Mouse (Mus musculus): ENCODE measurements around the gene Kcnh7. TPM values are rescaled to one million over a fixed set of nuclear protein-coding genes. Genes with fewer than 3 reads are reported as not detected.

Kcnh7 gene
- 10 to 100 TPM; 55.8 to 62.8 TPM for total RNA-seq (2021)

GRCm38 (mm10) chr2:63183563-63184545 lies at the start of gene Kcnh7:
Kcnh7 (minus strand) TSS chr2:63184287.
- DNase-seq = peak; percentile 41
- intact Hi-C loops (cut with DNase I) = loop anchor here (10.0 kb wide), 1 partner anchor 271 kb away; no protein-coding TSS in a partner anchor

GRCm38 (mm10) chr2:63207435-63207834 lies 23.3 kb upstream of the Kcnh7 start:
- intact Hi-C loops (cut with DNase I) = no loop called here
- peak; percentile 4 for DNase-seq

- intact Hi-C loops (cut with DNase I) = loop anchor here (10.0 kb wide), 1 partner anchor 269 kb away; no protein-coding TSS in a partner anchor
- DNase-seq = no peak
Observed at GRCm38 (mm10) chr2:63186014-63186413, 1.9 kb upstream of the Kcnh7 start.

GRCm38 (mm10) chr2:63184551-63185430 lies 704 bp upstream of the Kcnh7 start:
- no peak for DNase-seq
- intact Hi-C loops (cut with DNase I) = loop anchor here (10.0 kb wide), 1 partner anchor 270 kb away; no protein-coding TSS in a partner anchor

GRCm38 (mm10) chr2:63153701-63154100 lies 30.4 kb downstream of the Kcnh7 start:
- no peak for DNase-seq
- intact Hi-C loops (cut with DNase I) = no loop called here

- intact Hi-C loops (cut with DNase I) = no loop called here
- DNase-seq = no peak
Observed at GRCm38 (mm10) chr2:63127762-63128516, 56.1 kb downstream of the Kcnh7 start.

- intact Hi-C loops (cut with DNase I) = no loop called here
- DNase-seq = no peak
Observed at GRCm38 (mm10) chr2:63120316-63120715, 63.8 kb downstream of the Kcnh7 start.

GRCm38 (mm10) chr2:63117209-63118193 lies 66.6 kb downstream of the Kcnh7 start:
- peak; percentile 4 for DNase-seq
- intact Hi-C loops (cut with DNase I) = no loop called here

GRCm38 (mm10) chr2:63105971-63106370 lies 78.1 kb downstream of the Kcnh7 start:
- intact Hi-C loops (cut with DNase I) = no loop called here
- no peak for DNase-seq

- no peak for DNase-seq
- intact Hi-C loops (cut with DNase I) = no loop called here
Observed at GRCm38 (mm10) chr2:63099676-63100075, 84.4 kb downstream of the Kcnh7 start.

GRCm38 (mm10) chr2:63091775-63092174 lies 92.3 kb downstream of the Kcnh7 start:
- DNase-seq = no peak

GRCm38 (mm10) chr2:63090447-63090846 lies 93.6 kb downstream of the Kcnh7 start:
- no peak for DNase-seq
- intact Hi-C loops (cut with DNase I) = no loop called here

More at GRCm38 (mm10) chr2:63091775-63092174, 92.3 kb downstream of the Kcnh7 start:
- intact Hi-C loops (cut with DNase I) = no loop called here

- DNase-seq = no peak
- intact Hi-C loops (cut with DNase I) = no loop called here
Observed at GRCm38 (mm10) chr2:63058386-63058785, 125.7 kb downstream of the Kcnh7 start.

GRCm38 (mm10) chr2:63049884-63050283 lies 134.2 kb downstream of the Kcnh7 start:
- intact Hi-C loops (cut with DNase I) = no loop called here
- no peak for DNase-seq

GRCm38 (mm10) chr2:63039718-63040117 lies 144.4 kb downstream of the Kcnh7 start:
- intact Hi-C loops (cut with DNase I) = no loop called here

GRCm38 (mm10) chr2:63014909-63015308 lies 169.2 kb downstream of the Kcnh7 start:
- intact Hi-C loops (cut with DNase I) = no loop called here
- no peak for DNase-seq

More at GRCm38 (mm10) chr2:63039718-63040117, 144.4 kb downstream of the Kcnh7 start:
- DNase-seq = no peak

- intact Hi-C loops (cut with DNase I) = no loop called here
- no peak for DNase-seq
Observed at GRCm38 (mm10) chr2:63009141-63009540, 174.9 kb downstream of the Kcnh7 start.

GRCm38 (mm10) chr2:63002784-63003183 lies 181.3 kb downstream of the Kcnh7 start:
- no peak for DNase-seq
- intact Hi-C loops (cut with DNase I) = no loop called here

- intact Hi-C loops (cut with DNase I) = no loop called here
- DNase-seq = no peak
Observed at GRCm38 (mm10) chr2:62997692-62998091, 186.4 kb downstream of the Kcnh7 start.

Data from left cerebral cortex, postnatal 4 days (tissue).